Mouse (Mus musculus): Measurements from ENCODE around the gene Fbxo2. TPM values are rescaled to one million over a fixed set of nuclear protein-coding genes. Genes with fewer than 3 reads are reported as not detected.
"Not testable (repeated sequence)": the region's sequence is repeated elsewhere in the genome, so short reads cannot be mapped to it uniquely, and the experiment has no call there.

The Fbxo2 gene
- polyA plus RNA-seq, 1 experiment from 2014 or later = 0.55 TPM

GRCm38 (mm10) chr4:148171261-148171660, 10.8 kb downstream of the Fbxo2 start:
- no peak overlapping the region for H3K27ac ChIP-seq (replicated peaks)
- no peaks in the 10 kb centered on the region for H3K9me3 ChIP-seq (ENCODE audit: control insufficient read depth, low read length)
- 38% methylated on average over 3 of the region's 3 CpGs for WGBS
- H3K4me1 ChIP-seq (replicated peaks; ENCODE audit: control insufficient read depth, insufficient read depth) = no peaks in the 10 kb centered on the region
- ATAC-seq (ENCODE audit: low FRiP score, low TSS enrichment) = no peak
- peaks cover 15% of the 10 kb centered on the region; the same call in 1 of the 2 replicates for H3K27me3 ChIP-seq (ENCODE audit: control insufficient read depth, insufficient read depth, low read length)
- H3K4me3 ChIP-seq (ENCODE audit: low read depth, low read length) = no peak overlapping the region
- H3K36me3 ChIP-seq (ENCODE audit: control insufficient read depth, insufficient read depth, low read length) = no peaks in the 10 kb centered on the region
- no peak overlapping the region for H3K9ac ChIP-seq (ENCODE audit: low read length)
- no peak overlapping the region for H3K4me2 ChIP-seq (replicated peaks; ENCODE audit: low read depth)
- no peak for DNase-seq (ENCODE audit: low spot score)
- no peak for TF ChIP-seq CTCF (IDR thresholded peaks at IDR 0.05; ENCODE audit: low read depth)
- TF ChIP-seq EP300 (optimal IDR thresholded peaks at IDR 0.05) = no peak

- Histone ChIP-seq H3K9me3 (ENCODE audit: control insufficient read depth, low read length) (no peaks in the 10 kb centered on the region), H3K4me2 (replicated peaks; ENCODE audit: low read depth) (no peak overlapping the region), H3K27ac (replicated peaks) (no peak overlapping the region), H3K27me3 (ENCODE audit: control insufficient read depth, insufficient read depth, low read length) (peaks cover 12% of the 10 kb centered on the region; the same call in 1 of the 2 replicates), H3K36me3 (ENCODE audit: control insufficient read depth, insufficient read depth, low read length) (no peaks in the 10 kb centered on the region), H3K4me1 (replicated peaks; ENCODE audit: control insufficient read depth, insufficient read depth) (no peaks in the 10 kb centered on the region), H3K4me3 (ENCODE audit: low read depth, low read length) (no peak overlapping the region), H3K9ac (ENCODE audit: low read length) (no peak overlapping the region)
- no peak for DNase-seq (ENCODE audit: low spot score)
- TF ChIP-seq EP300 (optimal IDR thresholded peaks at IDR 0.05) (no peak), CTCF (IDR thresholded peaks at IDR 0.05; ENCODE audit: low read depth) (no peak)
- 3% methylated on average over 30 of the region's 30 CpGs for WGBS
- no peak for ATAC-seq (ENCODE audit: low FRiP score, low TSS enrichment)
Observed at GRCm38 (mm10) chr4:148173811-148174494, 13.5 kb downstream of the Fbxo2 start.

DNA sequence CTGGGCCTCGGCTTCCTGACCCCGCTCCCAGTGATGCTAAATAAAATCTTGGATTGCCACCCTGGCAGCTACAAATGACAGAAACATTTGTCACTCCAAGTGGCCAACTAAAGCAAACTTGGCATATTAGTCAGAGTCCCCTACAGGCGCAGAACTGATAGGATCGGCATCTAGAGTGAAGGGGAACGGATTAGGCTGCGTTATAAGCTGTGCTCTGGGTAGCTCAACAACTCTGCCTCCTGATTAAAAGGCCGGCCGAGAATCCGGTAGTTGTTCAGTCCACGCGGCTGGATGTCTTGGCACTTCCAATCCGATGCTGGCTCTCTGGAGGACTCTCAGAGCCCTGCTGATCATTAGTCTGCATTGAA, 14.1 kb downstream of the Fbxo2 start:
- H3K27me3 ChIP-seq (ENCODE audit: control insufficient read depth, insufficient read depth, low read length) = peaks cover 12% of the 10 kb centered on the region; the same call in 1 of the 2 replicates
- no peak overlapping the region for H3K4me3 ChIP-seq (ENCODE audit: low read depth, low read length)
- WGBS = 15% methylated on average over 12 of the region's 12 CpGs
- no peak for ATAC-seq (ENCODE audit: low FRiP score, low TSS enrichment)
- no peaks in the 10 kb centered on the region for H3K36me3 ChIP-seq (ENCODE audit: control insufficient read depth, insufficient read depth, low read length)
- no peak for DNase-seq (ENCODE audit: low spot score)
- no peaks in the 10 kb centered on the region for H3K9me3 ChIP-seq (ENCODE audit: control insufficient read depth, low read length)
- H3K9ac ChIP-seq (ENCODE audit: low read length) = no peak overlapping the region
- no peak overlapping the region for H3K4me2 ChIP-seq (replicated peaks; ENCODE audit: low read depth)
- H3K4me1 ChIP-seq (replicated peaks; ENCODE audit: control insufficient read depth, insufficient read depth) = no peaks in the 10 kb centered on the region
- TF ChIP-seq EP300 (optimal IDR thresholded peaks at IDR 0.05) = no peak
- no peak for TF ChIP-seq CTCF (IDR thresholded peaks at IDR 0.05; ENCODE audit: low read depth)
- H3K27ac ChIP-seq (replicated peaks) = no peak overlapping the region

- not testable (repeated sequence) for H3K4me2 ChIP-seq (replicated peaks; ENCODE audit: low read depth); H3K4me3 ChIP-seq (ENCODE audit: low read depth, low read length); ATAC-seq (ENCODE audit: low FRiP score, low TSS enrichment); H3K36me3 ChIP-seq (ENCODE audit: control insufficient read depth, insufficient read depth, low read length); H3K4me1 ChIP-seq (replicated peaks; ENCODE audit: control insufficient read depth, insufficient read depth); H3K27me3 ChIP-seq (ENCODE audit: control insufficient read depth, insufficient read depth, low read length); DNase-seq (ENCODE audit: low spot score); H3K27ac ChIP-seq (replicated peaks); H3K9ac ChIP-seq (ENCODE audit: low read length); H3K9me3 ChIP-seq (ENCODE audit: control insufficient read depth, low read length)
- 61% methylated on average over 5 of the region's 6 CpGs for WGBS
Observed at GRCm38 (mm10) chr4:148176603-148177002, 16.2 kb downstream of the Fbxo2 start.

- DNase-seq (ENCODE audit: low spot score) (no peak), ATAC-seq (ENCODE audit: low FRiP score, low TSS enrichment) (no peak)
- no peak for TF ChIP-seq CTCF (IDR thresholded peaks at IDR 0.05; ENCODE audit: low read depth)
- TF ChIP-seq EP300 (optimal IDR thresholded peaks at IDR 0.05) = no peak
- Histone ChIP-seq H3K27me3 (ENCODE audit: control insufficient read depth, insufficient read depth, low read length) (peaks cover 6% of the 10 kb centered on the region; the same call in 1 of the 2 replicates), H3K9ac (ENCODE audit: low read length) (no peak overlapping the region), H3K27ac (replicated peaks) (no peak overlapping the region), H3K4me3 (ENCODE audit: low read depth, low read length) (no peak overlapping the region), H3K4me1 (replicated peaks; ENCODE audit: control insufficient read depth, insufficient read depth) (no peaks in the 10 kb centered on the region), H3K9me3 (ENCODE audit: control insufficient read depth, low read length) (no peaks in the 10 kb centered on the region), H3K4me2 (replicated peaks; ENCODE audit: low read depth) (no peak overlapping the region), H3K36me3 (ENCODE audit: control insufficient read depth, insufficient read depth, low read length) (no peaks in the 10 kb centered on the region)
Observed at GRCm38 (mm10) chr4:148177716-148178115, 17.3 kb downstream of the Fbxo2 start.

DNA sequence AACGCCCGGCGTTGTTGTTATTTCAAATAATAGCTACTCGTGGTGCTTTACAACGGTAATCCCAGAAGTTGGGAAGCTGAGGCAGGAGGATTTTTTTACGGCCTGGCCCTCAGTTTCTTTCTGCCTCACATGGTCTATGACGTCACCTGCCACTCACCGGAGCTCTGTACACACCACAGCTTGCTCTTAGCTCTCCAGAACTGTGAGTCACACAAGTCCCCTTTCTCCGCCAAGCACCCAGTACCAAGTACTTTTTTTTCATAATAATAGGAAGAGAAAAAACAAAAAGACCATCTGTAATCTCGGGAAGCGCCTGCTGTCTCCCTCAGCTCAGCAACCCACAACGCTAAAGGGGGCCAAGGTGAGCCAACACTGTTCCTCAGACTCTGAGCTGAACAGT, 21.1 kb downstream of the Fbxo2 start:
- WGBS = 88% methylated on average over 12 of the region's 12 CpGs
- ATAC-seq (ENCODE audit: low FRiP score, low TSS enrichment) (no peak), DNase-seq (ENCODE audit: low spot score) (no peak)
- H3K36me3 ChIP-seq (ENCODE audit: control insufficient read depth, insufficient read depth, low read length) = no peaks in the 10 kb centered on the region
- H3K27ac ChIP-seq (replicated peaks) = no peak overlapping the region
- H3K4me1 ChIP-seq (replicated peaks; ENCODE audit: control insufficient read depth, insufficient read depth) = no peaks in the 10 kb centered on the region
- H3K27me3 ChIP-seq (ENCODE audit: control insufficient read depth, insufficient read depth, low read length) = no peaks in the 10 kb centered on the region
- no peaks in the 10 kb centered on the region for H3K9me3 ChIP-seq (ENCODE audit: control insufficient read depth, low read length)
- H3K9ac ChIP-seq (ENCODE audit: low read length) = no peak overlapping the region
- H3K4me3 ChIP-seq (ENCODE audit: low read depth, low read length) = no peak overlapping the region
- no peak overlapping the region for H3K4me2 ChIP-seq (replicated peaks; ENCODE audit: low read depth)
- TF ChIP-seq EP300 (optimal IDR thresholded peaks at IDR 0.05) = no peak
